Mouse (Mus musculus) neural tube, embryonic 13.5 days (tissue): ENCODE measurements at regions not wholly inside any gene's neighbourhood (a gene's known extent, or its start where the extent isn't known, plus 50 kb on each side); places are given as distances from the start of the nearest gene placed in this dataset.
"Not testable (repeated sequence)": the region's sequence is repeated elsewhere in the genome, so short reads cannot be mapped to it uniquely, and the experiment has no call there.

ENCODE experiments used
- ATAC-seq: fragments of 200-750 bp; cut with Nextera tagmentation; 2 replicates; pipeline ENCODE4 v1.8.0; 2017; ENCODE audit warnings: low read depth, mild to moderate bottlenecking, moderate TSS enrichment, moderate library complexity
- H3K27ac ChIP-seq: fragments of 300-500 bp; sonication (generic); replicated peaks from 2 replicates; pipeline ENCODE4 v1.5.1; 2015; ENCODE audit warnings: moderate library complexity, mild to moderate bottlenecking, inconsistent platforms
- H3K27me3 ChIP-seq: fragments of 300-500 bp; sonication (generic); 2 replicates; pipeline ENCODE4 v1.6.1; 2015; ENCODE audit warnings: mild to moderate bottlenecking, inconsistent platforms
- H3K36me3 ChIP-seq: fragments of 300-500 bp; sonication (generic); 2 replicates; pipeline ENCODE4 v1.6.1; 2015; ENCODE audit warnings: mild to moderate bottlenecking, inconsistent platforms
- H3K4me1 ChIP-seq: fragments of 300-500 bp; sonication (generic); replicated peaks from 2 replicates; pipeline ENCODE4 v1.6.1; 2015; ENCODE audit warnings: inconsistent platforms
- H3K4me2 ChIP-seq: fragments of 300-500 bp; sonication (generic); 2 replicates; pipeline ENCODE4 v1.6.1; 2015; ENCODE audit warnings: inconsistent platforms, mild to moderate bottlenecking, moderate library complexity
- H3K4me3 ChIP-seq: fragments of 300-500 bp; sonication (generic); 2 replicates; pipeline ENCODE4 v1.5.1; 2015; ENCODE audit warnings: mild to moderate bottlenecking, inconsistent platforms
- H3K9ac ChIP-seq: fragments of 300-500 bp; sonication (generic); 2 replicates; pipeline ENCODE4 v1.6.1; 2015; ENCODE audit warnings: moderate library complexity, mild to moderate bottlenecking, inconsistent platforms
- H3K9me3 ChIP-seq: fragments of 300-500 bp; sonication (generic); 2 replicates; pipeline ENCODE4 v1.6.1; 2016; ENCODE audit warnings: inconsistent platforms
- WGBS: fragments of 180-500 bp; shearing (Covaris S2); methylation state at CpG from one replicate; pipeline ENCODE4 v1.1.7; 2015; 5-methylcytosine and 5-hydroxymethylcytosine counted together

- WGBS: 75% methylated on average over 14 of the region's 14 CpGs
- ATAC-seq: no peak
- Histone ChIP-seq H3K4me3 (no peak overlapping the region), H3K4me2 (no peak overlapping the region), H3K36me3 (no peaks in the 10 kb centered on the region), H3K27ac (no peak overlapping the region), H3K27me3 (no peaks in the 10 kb centered on the region), H3K9me3 (no peaks in the 10 kb centered on the region), H3K9ac (no peak overlapping the region), H3K4me1 (peaks cover 25% of the 10 kb centered on the region)
Measured at GRCm38 (mm10) chr17:13474310-13475094, 120.1 kb downstream of the Tcp10c start.

- H3K4me2 ChIP-seq: peak overlapping the region; percentile 27; the same call in 1 of the 2 replicates
- no peaks in the 10 kb centered on the region for H3K9me3 ChIP-seq
- H3K4me1 ChIP-seq: peaks cover 29% of the 10 kb centered on the region
- no peaks in the 10 kb centered on the region for H3K27me3 ChIP-seq
- 19% methylated on average over 5 of the region's 5 CpGs for WGBS
- H3K36me3 ChIP-seq: no peaks in the 10 kb centered on the region
- peak overlapping the region; percentile 43; the same call in 1 of the 2 replicates for H3K9ac ChIP-seq
- peak overlapping the region; percentile 78 for H3K27ac ChIP-seq
- H3K4me3 ChIP-seq: no peak overlapping the region
- peak; percentile 88 for ATAC-seq
Measured at GRCm38 (mm10) chr17:13478866-13479571, 124.6 kb downstream of the Tcp10c start.

- 14% methylated on average over 10 of the region's 12 CpGs for WGBS
- Histone ChIP-seq H3K27me3 (no peaks in the 10 kb centered on the region), H3K4me2 (peak overlapping the region; percentile 27; the same call in 1 of the 2 replicates), H3K27ac (peak overlapping the region; percentile 78), H3K4me3 (no peak overlapping the region), H3K36me3 (no peaks in the 10 kb centered on the region), H3K9ac (peak overlapping the region; percentile 43; the same call in 1 of the 2 replicates), H3K4me1 (peaks cover 28% of the 10 kb centered on the region), H3K9me3 (no peaks in the 10 kb centered on the region)
- ATAC-seq: peak; percentile 62
Measured at GRCm38 (mm10) chr17:13479572-13480063, 125.2 kb downstream of the Tcp10c start.

- no peak overlapping the region for H3K4me2 ChIP-seq
- H3K27me3 ChIP-seq: no peaks in the 10 kb centered on the region
- no peak overlapping the region for H3K27ac ChIP-seq
- H3K4me3 ChIP-seq: no peak overlapping the region
- H3K4me1 ChIP-seq: peaks cover 25% of the 10 kb centered on the region
- H3K36me3 ChIP-seq: no peaks in the 10 kb centered on the region
- WGBS: 70% methylated on average over 7 of the region's 7 CpGs
- H3K9ac ChIP-seq: no peak overlapping the region
- no peak for ATAC-seq
- no peaks in the 10 kb centered on the region for H3K9me3 ChIP-seq
Measured at GRCm38 (mm10) chr17:13481445-13482085, 127.2 kb downstream of the Tcp10c start.

- Histone ChIP-seq H3K9ac (no peak overlapping the region), H3K36me3 (no peaks in the 10 kb centered on the region), H3K27ac (no peak overlapping the region), H3K4me1 (peaks cover 25% of the 10 kb centered on the region), H3K27me3 (no peaks in the 10 kb centered on the region), H3K4me2 (no peak overlapping the region), H3K4me3 (no peak overlapping the region), H3K9me3 (no peaks in the 10 kb centered on the region)
- 84% methylated on average over 3 of the region's 3 CpGs for WGBS
- no peak for ATAC-seq
Measured at GRCm38 (mm10) chr17:13482136-13482535, 127.8 kb downstream of the Tcp10c start.

DNA sequence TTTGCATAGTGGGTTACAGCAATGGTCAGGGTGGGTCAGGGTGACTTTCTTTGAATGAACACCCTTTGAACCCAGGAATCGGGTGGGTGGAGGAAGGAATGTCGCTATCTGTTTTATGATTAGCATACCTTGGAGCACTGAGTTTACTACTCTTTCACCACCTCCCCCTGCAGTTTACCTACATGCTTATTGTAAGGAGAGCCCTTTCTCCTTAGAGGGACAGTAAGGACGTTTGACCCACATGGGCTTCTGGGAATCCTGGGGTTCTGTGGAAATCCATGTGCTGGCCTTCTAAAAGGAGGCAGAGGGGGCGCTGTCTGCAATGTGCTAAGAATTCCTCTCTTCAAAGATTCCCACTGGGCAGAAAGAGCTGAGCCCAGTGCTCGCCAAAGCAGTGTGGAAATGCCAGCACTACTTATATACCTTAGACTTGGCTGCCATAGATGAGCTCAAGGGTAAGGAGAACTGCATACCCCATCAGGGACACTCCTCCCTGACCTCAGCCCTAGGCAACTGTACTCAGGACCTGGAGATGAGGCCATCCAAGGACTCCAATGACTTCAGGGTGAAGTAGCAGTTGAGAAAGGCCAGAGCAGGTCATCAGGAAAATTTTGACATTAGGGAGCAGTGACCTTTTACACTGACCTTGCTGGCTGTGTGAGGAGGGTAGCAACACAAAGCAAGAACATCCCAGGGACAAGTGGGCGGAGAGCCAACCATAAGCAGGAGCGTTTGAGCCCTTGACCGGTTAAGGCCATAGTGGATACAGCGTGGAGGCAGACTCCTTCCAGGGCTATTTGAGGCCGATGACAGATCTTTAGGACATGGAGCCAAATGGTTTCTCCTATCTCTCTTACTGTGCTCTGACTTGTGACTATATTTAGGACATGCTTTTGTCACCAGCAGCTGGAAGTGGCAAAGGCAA, 133.2 kb downstream of the Tcp10c start:
- Histone ChIP-seq H3K9ac (no peak overlapping the region), H3K4me3 (no peak overlapping the region), H3K4me2 (no peak overlapping the region), H3K4me1 (no peaks in the 10 kb centered on the region), H3K9me3 (no peaks in the 10 kb centered on the region), H3K27ac (no peak overlapping the region), H3K36me3 (no peaks in the 10 kb centered on the region), H3K27me3 (no peaks in the 10 kb centered on the region)
- 80% methylated on average over 10 of the region's 10 CpGs for WGBS
- ATAC-seq: no peak

DNA sequence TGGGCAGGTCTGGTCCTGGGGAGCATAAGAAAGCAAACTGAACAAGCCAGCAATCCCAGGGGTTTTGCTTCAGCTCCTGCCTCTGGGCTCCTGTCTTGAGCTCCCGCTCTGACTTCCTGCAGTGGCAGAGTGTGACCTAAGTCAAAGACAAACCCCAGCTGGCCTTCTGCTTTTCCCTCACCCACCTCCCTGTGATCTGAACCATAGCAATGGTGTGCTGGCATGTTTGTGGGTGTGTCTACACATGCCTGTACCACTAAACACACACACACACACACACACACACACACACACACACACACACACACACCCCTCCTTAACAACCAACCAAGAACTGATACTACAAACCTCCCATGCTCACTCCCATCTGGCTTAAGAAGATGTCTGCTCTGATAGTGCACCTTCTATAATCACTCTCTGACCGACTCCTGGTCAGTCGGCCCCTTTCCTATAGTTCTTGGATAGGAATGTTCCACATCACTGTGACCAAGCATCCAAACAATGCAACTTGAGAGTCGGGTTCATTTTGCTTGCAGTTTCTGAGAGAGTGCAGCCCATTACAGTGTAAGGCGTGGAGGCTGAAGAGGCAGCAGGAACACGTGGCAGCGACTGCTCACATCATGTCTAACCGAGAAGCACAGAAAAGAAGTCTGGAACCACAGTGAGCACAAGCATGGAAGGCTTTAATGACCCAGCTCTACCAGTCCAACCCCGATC, 134.4 kb downstream of the Tcp10c start:
- 85% methylated on average over 9 of the region's 9 CpGs for WGBS
- Histone ChIP-seq H3K27me3 (no peaks in the 10 kb centered on the region), H3K9me3 (no peaks in the 10 kb centered on the region), H3K36me3 (no peaks in the 10 kb centered on the region), H3K4me1 (no peaks in the 10 kb centered on the region), H3K4me3 (no peak overlapping the region), H3K9ac (no peak overlapping the region), H3K4me2 (no peak overlapping the region), H3K27ac (no peak overlapping the region)
- no peak for ATAC-seq

DNA sequence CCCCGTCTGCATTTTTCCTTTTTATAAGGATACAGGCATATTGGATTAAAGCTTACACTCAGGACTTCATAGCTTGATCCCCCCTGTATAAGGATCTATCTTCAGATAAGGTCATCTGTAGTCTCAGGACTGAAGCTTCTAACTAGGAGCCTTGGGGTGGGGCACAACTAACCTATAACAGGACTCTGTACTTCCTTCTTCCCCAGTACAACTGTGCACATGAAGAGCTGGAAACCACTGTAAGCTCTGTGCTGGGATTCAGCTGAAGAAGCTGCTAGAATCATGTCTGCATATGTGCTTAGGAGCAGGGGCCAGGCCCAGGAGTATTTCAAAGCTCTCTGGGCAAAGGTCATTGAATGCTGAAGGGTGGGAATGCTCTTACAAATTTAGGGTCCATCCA, 137.9 kb downstream of the Tcp10c start:
- H3K4me3 ChIP-seq, H3K9me3 ChIP-seq, ATAC-seq, H3K27ac ChIP-seq, H3K36me3 ChIP-seq, H3K4me1 ChIP-seq, H3K9ac ChIP-seq, H3K27me3 ChIP-seq, H3K4me2 ChIP-seq: not testable (repeated sequence)
- WGBS: 91% methylated on average over 1 of the region's 1 CpGs

DNA sequence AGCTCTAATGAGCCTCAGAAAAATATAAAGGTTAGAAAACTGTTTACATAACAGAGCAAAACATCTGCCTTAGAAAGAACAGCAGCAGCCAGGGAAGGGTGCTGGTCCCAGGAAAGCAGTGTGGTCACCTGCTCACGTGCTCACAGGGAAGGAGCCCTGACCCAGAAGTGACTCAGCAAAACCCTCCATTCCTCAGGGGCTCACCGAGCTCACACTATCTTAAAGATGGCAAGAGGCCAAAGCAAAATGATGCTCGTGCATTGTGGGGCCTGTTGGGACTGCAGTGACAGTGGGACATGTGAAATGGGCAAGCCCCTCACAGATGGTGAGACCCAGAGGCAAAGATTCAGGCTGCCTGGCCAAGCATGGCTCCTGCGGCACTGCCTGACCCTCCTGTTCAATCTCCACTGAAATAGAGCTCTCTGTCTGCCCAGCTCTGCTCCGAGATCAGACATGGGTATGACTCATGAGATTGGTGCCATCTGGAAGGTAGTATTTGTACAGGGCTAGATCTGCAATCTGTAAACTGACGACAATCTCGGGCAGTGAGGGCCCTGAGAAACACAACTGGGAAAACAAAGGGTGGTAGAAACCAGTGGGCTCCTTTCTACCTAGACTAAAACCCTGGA, 138.4 kb downstream of the Tcp10c start:
- not testable (repeated sequence) for H3K9me3 ChIP-seq, H3K4me2 ChIP-seq, ATAC-seq, H3K4me1 ChIP-seq, H3K27me3 ChIP-seq, H3K36me3 ChIP-seq, H3K4me3 ChIP-seq, H3K27ac ChIP-seq, H3K9ac ChIP-seq
- 49% methylated on average over 3 of the region's 7 CpGs for WGBS

DNA sequence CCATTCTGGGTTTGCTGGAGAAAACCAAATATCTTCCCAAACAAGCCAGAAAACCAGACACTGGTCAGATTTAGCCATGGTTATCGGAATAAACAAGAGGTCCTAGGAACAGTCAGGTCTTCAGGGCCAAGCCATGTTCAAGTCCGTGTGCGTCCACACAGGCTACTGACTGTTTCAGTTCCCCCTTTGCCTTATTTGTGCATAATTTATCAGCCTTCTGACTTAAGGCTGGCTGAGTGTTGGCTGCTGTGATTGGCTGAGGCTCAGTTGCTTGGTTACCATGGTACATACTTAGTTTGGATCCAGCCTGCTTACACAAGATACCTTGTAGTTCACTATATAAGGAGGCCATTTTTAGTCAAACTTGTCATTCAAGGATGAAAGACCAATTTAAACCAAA, 139.5 kb downstream of the Tcp10c start:
- H3K4me3 ChIP-seq, H3K27me3 ChIP-seq, H3K4me1 ChIP-seq, H3K27ac ChIP-seq, ATAC-seq, H3K4me2 ChIP-seq, H3K36me3 ChIP-seq, H3K9ac ChIP-seq, H3K9me3 ChIP-seq: not testable (repeated sequence)
- WGBS: 87% methylated on average over 3 of the region's 3 CpGs

GRCm38 (mm10) chr17:13494475-13494874, 140.1 kb downstream of the Tcp10c start:
- no CpG with 5 or more reads among the region's 1 CpGs for whole genome bisulfite sequencing
- not testable (repeated sequence) for H3K27ac ChIP-seq, H3K27me3 ChIP-seq, H3K36me3 ChIP-seq, H3K4me3 ChIP-seq, H3K9me3 ChIP-seq, H3K4me2 ChIP-seq, H3K9ac ChIP-seq, H3K4me1 ChIP-seq, ATAC-seq
